Mouse (Mus musculus): ENCODE data around the gene Cpt2.

The Cpt2 gene

DNA sequence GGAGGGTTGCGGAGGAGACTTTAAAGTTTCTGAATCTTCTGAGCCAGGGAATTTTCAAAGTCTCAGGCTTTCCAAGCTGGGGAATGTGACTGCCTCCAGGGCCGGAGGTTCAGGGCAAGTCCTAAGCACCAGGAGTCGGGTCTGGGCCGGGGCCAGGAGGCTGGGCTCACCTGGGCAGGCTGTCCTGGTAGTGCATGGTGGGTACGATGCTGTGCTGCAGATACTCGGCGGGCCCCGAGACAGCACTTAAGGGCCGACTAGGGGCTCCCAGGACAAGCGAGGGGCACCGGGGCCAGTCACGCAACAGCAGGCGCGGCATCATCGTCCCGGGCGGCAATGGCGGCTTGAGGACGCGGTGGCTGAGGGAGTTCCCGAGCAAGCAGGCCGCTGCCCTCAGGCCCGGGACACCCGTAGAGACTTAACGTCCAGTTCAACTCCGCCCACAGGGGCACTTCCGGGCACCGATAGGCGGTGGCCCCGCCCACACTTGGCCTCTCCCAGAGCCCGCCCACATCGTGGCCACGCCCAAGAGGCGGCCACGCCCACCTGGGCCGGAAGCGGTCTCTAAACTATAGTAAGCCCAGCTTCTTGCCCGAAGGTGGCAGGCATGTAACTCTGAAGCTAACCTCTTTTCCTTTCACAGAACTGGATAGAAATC is at the start of gene Cpt2:
TSS of gene Cpt2 (minus strand) at position 466 of the 658 bp plus-strand sequence.
- DNase-seq (ENCODE audit: extremely low spot score, low spot score) = peak; percentile 96

DNA sequence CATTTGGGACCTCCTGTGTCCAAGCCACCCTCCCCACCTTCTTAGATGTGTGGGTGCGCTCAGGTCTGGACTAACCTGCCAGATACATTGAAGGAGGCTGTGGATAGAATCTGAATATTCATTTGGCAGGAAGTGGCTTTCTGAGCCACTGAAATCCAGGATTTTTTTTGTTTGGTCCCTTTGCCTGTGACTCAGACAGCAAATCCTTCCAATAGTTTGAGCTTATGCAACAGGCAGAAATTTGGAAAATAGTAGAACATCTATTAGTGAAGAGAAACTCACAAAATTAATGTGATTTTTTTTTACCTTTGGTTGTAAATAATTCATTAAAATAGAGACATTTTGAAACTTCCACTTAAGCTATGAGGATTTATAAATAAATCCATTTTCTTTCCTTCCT is 47.8 kb upstream of the Cpt2 start:
- no peak for DNase-seq (ENCODE audit: extremely low spot score, low spot score)

DNA sequence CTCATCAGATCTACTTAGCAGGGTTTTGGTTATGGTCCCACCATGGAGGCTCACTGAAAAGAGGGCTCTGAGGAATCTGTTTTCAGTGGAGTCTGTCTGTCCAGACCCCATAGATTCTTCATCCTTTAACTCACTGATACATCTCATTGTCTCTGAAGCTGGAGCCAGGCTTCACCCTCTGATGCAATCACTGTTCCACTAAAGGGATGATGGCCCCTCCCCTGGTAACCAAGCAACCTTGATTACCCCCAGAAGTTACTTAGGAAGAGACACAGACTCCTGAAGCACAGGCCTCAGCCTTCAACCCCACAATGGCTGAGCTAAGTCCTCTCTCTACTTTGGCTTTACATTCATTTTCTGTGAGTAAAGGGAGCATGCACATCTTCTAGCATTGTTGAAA is 46.4 kb upstream of the Cpt2 start:
- DNase-seq (ENCODE audit: extremely low spot score, low spot score) = no peak

DNA sequence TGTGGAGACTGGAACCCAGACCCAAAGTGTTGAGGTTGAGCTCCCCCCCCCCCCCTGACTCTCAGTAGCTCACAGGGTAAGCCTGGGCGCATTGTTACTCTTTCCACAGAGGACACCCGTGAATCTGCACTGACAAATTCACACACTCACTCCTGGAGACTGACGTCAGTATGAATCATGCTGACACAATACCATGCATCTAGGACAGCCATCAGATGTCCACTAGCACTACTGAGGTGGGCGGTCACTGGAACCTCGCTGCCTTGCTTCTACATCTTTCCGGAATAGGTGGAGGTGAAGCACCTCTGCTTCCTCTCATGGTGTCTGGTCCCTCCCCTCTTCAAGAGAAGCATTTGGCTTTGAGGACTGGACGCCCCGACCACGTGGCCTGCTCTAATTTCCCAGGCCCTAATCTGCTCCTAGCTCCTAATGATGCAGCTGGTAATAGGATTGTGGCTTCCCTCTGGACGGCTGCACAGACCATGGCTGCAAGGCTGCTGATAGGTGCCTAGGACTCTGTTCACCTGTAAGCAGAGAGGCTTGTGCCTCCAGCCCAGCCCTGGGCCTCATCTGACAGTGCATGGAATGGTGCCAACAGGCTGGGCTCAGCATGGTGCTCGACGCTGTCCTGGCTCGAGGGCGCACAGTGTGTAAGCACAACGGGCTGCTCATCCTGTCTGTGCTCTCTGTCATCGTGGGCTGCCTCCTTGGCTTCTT is 44.7 kb upstream of the Cpt2 start, which contains the start of gene Slc1a7:
TSS of gene Slc1a7 (plus strand) at position 367 of the 717 bp plus-strand sequence.
- DNase-seq (ENCODE audit: extremely low spot score, low spot score) = no peak

DNA sequence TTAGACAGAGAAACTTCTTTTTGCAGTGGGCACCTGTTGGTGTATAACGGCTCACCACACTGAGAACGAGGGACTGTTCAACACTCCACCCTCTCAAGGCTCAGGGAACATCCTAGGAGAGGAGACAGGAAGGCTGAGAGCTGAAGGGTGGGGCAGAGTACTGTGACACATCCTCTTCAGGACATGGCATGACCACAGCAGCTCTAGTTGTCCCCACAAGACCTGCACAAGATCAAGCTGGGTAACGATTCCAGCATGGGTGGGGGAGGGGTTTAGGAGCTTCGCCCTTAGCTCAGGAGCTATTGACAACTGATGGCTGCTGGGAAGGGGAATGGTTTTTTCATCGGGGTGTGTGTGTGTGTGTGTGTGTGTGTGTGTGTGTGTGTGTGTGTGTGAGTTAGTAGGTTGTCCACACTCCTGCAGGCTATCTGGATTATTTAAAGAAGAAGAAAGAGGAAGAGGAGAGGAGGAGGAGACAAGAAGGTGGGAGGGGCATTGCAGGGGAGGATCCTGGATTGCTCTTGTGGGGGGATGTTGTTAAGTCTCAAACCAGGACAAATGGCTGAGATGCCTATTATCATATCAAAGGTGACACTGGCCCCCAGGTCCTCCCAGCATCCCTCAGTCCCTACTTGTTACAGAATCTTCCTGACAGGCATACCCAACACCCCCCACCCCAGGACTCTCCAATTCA is 43.2 kb upstream of the Cpt2 start:
- DNase-seq (ENCODE audit: extremely low spot score, low spot score) = no peak

DNA sequence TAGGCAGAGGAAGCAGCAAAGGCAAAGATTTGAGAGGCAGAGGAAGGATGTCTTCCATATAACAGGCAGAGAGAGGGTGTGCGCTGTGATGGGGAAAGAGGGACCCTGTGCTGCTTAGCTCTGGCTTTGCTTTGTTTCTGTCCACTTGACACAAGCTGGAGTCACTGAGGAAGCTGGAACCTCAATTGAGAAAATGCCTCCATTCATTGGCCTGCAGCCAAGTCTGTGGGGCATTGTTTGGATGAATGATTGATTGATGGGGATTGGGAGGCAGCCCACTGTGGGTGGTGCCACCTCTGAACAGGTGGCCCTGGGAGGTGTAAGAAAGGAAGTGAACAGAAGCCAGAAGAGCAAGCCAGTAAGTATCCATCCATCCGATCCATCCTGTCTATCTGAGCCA is 39.4 kb upstream of the Cpt2 start:
- no peak for DNase-seq (ENCODE audit: extremely low spot score, low spot score)

DNA sequence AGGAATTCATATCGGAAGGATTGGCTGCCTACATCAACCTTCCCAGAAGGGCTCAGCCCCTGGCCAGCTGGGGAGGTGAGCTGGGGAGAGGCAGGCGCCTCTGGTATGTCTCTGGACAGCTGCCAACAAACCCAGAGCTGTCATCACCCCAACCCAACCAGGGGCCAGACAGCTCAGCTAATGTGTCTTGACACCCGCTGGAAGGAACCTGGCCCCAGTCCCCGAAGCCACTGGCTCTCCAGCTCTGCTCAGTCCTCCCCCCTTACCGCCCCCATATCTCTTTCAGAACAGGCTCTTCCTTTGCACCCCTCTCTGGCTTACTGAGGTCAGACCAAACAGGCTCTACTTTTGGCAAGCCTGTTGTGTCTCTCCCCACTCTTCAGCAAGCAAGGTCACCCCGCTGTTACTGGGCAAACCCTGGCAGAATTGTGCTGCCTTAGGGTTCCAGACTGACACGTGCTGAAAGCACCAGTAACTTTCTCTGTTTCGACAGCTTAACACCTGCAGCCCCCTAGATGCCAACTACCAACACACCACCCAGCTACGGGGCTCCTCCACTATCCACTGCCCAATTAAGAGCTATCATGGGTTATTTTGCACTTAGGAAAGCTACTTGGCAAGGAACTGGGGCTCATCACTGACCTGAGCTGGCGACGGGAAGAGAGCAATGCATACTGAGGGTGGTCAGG is 38.8 kb upstream of the Cpt2 start:
- DNase-seq (ENCODE audit: extremely low spot score, low spot score) = no peak

DNA sequence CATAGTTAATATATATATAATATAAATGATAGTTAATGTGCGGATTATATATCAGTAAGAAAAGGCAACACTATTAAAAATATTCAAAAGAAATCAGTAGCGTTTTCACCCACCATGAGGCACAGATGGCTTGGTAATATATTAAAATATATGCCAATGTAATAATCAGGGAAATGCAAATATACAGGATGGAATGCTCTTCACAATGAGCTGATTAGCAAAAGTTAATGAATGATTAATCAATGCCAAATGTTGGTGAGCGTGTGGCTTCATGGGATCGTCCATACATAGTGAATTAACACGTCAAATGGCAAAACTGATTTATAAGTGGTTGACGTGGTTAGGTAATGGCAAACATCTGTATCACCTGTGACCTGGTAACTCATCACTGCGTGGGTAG is 35.1 kb upstream of the Cpt2 start:
- DNase-seq (ENCODE audit: extremely low spot score, low spot score) = no peak

DNA sequence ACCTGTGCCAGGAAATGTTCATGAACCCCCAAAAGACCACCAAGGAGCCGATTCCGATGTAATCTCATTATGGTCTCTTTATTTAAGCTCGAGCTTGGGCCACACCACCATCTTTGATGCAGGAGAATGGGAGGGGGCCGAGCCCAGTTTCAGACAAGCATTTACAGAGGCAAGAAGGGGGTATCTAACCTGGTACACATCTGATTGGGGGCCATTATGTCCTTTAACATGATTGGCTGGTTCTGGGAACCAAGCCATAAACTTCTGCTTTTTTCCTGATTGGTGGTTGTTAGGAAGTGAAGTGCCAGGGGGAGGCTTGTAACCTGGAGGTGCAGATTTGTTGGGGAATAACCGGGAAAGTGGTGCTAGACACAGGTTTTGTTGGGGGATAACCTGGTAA is 32.3 kb upstream of the Cpt2 start:
- DNase-seq (ENCODE audit: extremely low spot score, low spot score) = no peak

DNA sequence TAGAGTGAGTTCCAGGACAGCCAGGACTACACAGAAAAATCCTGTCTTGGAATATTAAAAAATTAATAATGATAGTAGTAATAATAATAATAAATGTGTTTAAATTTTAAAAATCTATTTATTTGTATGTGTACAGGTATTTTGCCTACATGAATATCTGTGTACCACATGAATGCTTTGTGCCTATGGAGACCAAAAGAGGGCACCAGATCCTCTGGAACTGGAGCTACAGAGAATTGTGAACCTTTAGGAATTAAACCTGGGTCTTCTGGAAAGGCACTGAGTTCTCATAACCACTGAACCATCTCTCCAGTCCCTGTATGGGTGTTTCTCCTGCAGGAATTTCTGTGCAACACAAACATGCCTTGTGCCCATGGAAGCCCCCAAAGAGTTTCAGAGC is 29.4 kb upstream of the Cpt2 start:
- DNase-seq (ENCODE audit: extremely low spot score, low spot score) = no peak

DNA sequence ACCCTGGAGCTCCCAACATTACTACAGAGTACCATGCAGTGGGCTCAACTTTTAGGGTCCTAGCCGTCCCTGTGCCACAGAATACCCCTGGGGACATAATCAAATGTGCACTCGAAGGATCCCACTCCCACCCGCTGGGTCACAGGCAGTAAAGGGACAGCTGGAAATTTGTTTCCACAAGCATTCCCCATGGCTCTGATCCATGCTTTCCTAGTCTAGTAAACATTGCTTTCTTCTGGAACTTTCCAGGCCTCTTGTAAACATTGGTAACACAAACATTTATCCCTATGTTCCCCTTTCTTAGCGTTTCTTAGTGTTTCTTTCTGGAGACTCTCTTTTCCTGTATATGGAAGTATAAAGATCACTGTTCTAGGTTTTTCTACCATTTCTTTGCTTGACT is 26.5 kb upstream of the Cpt2 start:
- DNase-seq (ENCODE audit: extremely low spot score, low spot score) = no peak

DNA sequence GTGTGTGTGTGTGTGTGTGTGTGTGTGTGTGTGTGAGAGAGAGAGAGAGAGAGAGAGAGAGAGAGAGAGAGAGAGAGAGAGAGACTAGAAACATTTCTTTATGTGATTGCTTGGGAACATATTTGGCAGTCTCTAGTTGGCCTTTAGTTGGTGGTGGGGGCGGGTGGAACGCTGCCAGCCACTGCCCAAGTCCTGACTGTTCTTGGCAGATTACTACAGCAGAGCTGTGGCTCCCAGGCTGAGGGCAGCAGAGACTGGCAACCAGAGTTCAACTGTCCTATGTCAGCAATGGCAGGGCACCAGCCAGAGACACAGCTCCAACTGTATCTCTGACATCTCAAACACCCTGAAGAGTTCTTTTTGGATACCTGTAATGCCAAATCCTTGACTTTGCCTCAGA is 20.7 kb upstream of the Cpt2 start:
- no peak for DNase-seq (ENCODE audit: extremely low spot score, low spot score)

DNA sequence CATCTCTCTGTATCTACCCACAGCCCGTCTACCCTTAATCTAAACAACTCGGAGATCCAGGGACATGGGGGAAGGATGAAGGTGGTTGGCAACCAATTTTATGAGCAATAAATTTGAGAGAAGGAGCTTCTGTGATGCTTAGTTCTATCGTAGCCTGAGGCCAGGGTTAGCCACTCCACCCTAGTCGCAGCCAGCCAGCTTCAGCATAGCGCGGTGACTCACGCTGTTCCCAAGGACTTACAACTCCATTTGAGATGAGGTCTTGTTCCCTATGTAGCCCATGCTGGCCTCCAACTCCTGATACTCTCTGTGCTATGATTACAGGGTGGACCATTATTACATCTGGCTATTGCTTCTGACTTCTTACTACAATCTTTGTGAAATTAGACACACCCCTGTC is 19.3 kb upstream of the Cpt2 start:
- no peak for DNase-seq (ENCODE audit: extremely low spot score, low spot score)

DNA sequence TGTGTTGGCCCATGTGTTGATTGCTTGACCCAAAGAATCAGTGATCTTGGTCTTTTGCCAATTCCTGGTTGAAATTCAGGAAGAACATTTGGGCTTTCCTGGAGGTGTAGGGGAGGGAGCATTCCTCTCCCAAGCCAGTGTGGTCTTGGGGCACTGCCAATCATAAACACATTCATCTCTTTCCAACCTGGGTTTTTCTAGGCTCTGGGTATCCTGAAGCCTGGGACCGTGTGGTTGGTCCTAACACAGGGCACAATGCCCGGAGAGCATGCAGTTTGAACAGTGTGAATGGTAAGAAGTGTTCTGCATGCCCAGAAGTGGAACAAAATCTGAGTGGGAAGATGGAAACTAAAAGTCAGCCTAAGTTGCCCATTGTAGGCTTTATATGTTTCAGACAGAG is 14.7 kb upstream of the Cpt2 start:
- no peak for DNase-seq (ENCODE audit: extremely low spot score, low spot score)

DNA sequence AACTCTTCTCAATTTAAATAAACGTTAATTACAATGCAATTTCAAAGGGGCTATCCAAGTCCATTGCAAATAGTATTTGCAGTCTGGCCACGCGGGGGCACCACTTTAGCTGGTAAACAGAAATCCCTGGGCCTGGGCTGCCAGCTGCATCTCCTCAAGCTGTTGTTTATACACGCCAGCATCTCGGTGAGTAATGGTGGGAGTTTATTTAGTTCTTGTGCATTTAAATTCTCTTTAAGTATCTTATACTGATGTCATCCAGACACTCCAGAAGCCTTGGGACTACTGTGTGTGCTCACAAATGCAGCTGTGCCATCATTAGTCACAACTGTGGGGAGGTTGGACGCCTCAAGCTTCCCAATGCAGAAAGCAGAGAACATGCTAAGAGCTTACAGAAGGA is 13.9 kb upstream of the Cpt2 start:
- DNase-seq (ENCODE audit: extremely low spot score, low spot score) = peak; percentile 44

DNA sequence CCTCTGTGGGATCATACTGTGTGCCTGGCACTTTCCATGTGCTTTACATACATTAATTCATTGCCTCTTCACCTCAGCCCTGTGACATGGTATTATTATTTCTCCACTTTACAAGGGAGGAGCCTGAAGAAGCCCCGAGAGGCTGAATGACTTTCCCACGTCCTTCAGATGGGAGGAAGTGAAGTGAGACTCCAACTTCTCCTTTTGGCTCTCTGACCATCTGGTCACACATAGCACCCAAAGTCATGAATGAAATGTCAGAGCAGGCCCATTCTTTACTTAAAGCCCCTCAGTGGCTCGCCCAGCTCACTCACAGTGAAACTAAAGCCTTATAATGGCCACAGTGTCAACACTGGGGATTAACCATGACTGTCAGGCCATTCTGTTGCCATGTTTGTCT is 11.8 kb upstream of the Cpt2 start:
- DNase-seq (ENCODE audit: extremely low spot score, low spot score) = no peak

DNA sequence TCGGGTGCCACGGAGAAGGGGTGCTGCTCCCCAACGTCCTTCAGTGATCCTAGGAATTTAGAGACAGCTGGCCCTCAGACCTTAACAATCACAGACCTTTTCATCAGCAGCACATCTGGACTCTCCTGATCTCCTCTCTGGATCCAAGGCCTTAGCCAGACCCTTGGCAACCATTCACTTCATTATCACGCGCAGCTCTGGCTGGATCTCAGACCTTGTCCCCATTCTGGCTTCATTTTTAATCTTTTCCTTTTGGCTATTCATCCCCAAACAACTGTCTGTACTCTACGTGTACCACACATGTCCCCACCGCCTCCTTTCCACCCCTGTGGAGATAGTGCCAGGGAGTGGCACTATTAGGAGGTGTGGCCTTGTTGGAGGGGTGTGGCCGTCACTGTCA is 9.8 kb upstream of the Cpt2 start:
- DNase-seq (ENCODE audit: extremely low spot score, low spot score) = no peak

DNA sequence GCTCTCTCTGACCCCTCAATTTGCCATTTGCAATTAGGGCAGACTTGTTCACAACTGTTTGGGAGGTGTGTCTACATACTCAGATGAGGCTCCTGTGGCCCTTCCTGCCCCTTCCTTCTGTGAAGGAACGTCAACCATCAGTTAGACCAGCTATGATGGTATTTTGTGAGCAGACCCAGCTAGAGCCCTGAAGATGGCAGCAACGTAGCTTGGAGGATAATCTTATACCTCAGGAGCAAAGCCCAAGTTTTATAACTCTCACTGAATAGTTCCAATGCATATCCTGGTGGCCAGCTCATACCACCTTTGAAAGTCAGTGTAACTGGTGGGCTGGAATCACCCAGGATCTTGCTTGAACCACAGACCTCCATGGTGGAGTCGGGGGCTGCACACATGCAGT is 8.0 kb upstream of the Cpt2 start:
- DNase-seq (ENCODE audit: extremely low spot score, low spot score) = no peak

DNA sequence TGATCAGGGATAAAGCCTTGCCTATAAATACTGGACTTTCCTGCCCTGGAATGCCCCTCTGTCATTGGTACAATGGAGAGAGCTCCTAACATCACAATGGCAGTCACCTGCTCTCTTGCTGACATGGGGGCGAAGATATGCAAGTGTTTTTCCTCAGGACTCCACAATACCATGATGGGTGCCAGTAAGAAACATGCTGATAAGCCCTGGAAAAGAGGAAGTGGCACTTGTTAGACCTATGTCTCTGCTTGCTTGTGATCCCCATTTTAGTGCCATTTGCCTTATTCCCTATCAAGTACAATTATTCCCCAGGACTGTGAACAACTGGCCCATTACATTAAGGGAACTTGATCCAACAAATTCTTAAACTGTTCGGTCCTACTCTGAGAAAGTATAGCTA is 5.3 kb upstream of the Cpt2 start:
- DNase-seq (ENCODE audit: extremely low spot score, low spot score) = no peak

DNA sequence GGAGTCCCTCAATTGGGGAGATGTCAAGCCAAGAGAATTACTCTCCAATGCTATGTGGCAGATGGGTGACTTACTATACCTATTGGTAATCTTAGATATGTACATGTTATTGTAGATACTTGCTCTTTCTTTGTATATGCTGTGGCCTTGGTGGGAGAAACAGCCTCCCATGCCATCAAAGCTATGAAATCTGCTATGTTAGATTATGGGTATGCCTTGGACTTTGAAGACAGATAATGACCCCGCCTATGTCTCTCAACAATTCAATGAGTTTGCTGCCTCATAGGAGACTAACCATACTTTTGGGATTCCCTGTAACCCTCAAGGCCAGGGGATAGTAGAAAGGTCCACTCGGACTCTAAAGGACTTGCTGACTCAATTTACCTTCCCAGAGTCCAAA is 4.9 kb upstream of the Cpt2 start:
- no peak for DNase-seq (ENCODE audit: extremely low spot score, low spot score)

DNA sequence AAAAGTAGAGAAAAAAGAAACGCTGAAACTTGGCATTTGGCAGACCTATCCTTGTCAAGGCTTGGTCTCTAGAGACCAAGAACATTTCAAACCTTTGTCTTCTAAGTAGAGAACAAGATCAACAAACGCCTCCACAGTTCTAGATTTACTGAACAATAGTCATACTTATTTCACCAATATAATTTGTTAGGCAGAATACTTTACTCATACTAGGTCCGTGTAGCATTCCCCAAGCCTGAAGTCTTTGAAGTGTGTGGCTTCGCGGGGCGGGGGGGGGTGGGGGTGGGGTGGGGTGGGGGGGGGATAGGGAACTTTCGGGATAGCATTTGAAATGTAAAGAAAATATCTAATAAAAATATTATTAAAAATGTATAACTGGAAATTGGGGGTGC is 389 bp upstream of the Cpt2 start:
- DNase-seq (ENCODE audit: extremely low spot score, low spot score) = no peak

DNA sequence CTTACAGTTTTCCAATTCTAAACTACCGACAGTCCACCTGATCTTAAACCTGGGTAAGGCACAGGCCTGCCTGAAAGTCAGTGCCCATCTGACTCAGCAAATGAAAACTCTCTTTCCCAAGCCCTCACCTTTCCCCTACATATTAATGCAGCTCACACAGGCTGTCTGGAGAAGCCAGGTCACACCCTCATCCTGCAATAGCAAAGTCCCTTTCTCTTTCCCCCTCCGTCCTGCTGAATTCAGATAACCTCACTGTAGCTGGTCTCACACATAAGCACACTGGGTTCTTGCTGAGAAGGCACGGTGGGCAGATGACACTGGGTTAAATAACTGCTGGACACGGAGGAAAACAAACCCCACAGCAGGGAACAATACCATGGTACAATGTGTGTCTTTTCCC is 1.5 kb downstream of the Cpt2 start:
- DNase-seq (ENCODE audit: extremely low spot score, low spot score) = no peak
